Mouse (Mus musculus) embryo, embryonic 10 days (tissue): ENCODE results near the gene Timp3.

Experiments
- DNase-seq: peaks from one replicate; pipeline ENCODE4 v3.0.0-alpha.2; 2015; ENCODE audit warnings: low spot score

Gene Timp3

GRCm38 (mm10) chr10:86387821-86388440, 87.8 kb downstream of the Timp3 start:
- DNase-seq: no peak

DNA sequence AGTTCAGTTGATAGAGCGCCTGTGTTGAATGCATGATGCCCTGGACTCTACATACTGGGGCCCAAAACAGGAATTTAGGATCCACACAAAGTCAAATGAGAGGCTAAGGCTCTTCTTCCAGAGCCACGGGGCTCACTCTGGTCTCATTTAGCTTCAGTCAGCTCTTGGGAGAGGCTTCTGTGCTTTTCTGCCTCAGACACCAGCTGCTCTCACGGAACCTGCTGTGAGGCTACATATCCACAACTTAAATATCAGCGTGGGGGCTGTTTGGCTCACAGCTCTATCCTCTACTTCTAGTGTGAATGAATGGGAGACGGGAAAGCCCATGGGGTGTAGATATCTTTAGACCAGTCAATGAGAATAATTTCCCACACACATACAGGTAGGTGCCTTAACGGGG, 88.6 kb downstream of the Timp3 start:
- no peak for DNase-seq

- DNase-seq: no peak
Observed at GRCm38 (mm10) chr10:86389357-86389756, 89.2 kb downstream of the Timp3 start.

GRCm38 (mm10) chr10:86389913-86390312, 89.7 kb downstream of the Timp3 start:
- no peak for DNase-seq

DNA sequence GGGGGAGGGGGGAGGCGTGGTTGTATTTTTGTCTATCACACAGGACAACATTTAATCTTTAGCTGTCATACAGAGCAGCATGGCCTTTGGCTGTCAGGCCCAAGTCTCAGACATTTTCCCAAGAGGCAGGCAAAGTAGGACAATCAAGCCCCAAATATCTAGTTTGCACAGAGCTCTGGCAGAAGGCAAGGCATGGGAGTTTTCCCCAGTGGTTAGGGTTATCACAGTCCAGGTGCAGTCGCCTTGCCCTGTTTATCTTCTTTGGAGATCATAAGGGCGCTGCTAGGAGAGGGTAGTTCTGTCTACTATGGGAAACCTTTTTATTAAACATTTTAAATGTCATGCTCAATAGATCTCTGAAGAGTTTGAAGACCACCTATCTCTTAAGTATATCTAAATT, 92.2 kb downstream of the Timp3 start:
- no peak for DNase-seq

- no peak for DNase-seq
Observed at GRCm38 (mm10) chr10:86397577-86398346, 97.6 kb downstream of the Timp3 start.

- DNase-seq: no peak
Observed at GRCm38 (mm10) chr10:86398347-86398720, 98.2 kb downstream of the Timp3 start.
